Mouse (Mus musculus) heart, adult 9 months (tissue): Measurements from ENCODE around the gene Opalin.

Experiments used
- DNase-seq, 2 experiments: peaks; one replicate each; pipeline ENCODE4 v3.0.0; 2022; ENCODE audit warnings: low spot score in 2 of 2

Opalin gene

GRCm38 (mm10) chr19:41073746-41074455 is 3.0 kb downstream of the Opalin start:
- no peak for DNase-seq

GRCm38 (mm10) chr19:41071500-41071899 is 5.4 kb downstream of the Opalin start:
- DNase-seq = peak; percentile 26 to 73

GRCm38 (mm10) chr19:41054702-41055101 is 22.2 kb downstream of the Opalin start:
- no peak for DNase-seq

GRCm38 (mm10) chr19:41053530-41053929 is 23.4 kb downstream of the Opalin start:
- DNase-seq = no peak

- DNase-seq = no peak
Measured at GRCm38 (mm10) chr19:41052247-41052646, 24.7 kb downstream of the Opalin start.

- no peak for DNase-seq
Measured at GRCm38 (mm10) chr19:41051714-41052113, 25.2 kb downstream of the Opalin start.

- no peak for DNase-seq
Measured at GRCm38 (mm10) chr19:41048187-41048559, 28.7 kb downstream of the Opalin start.

- DNase-seq = no peak
Measured at GRCm38 (mm10) chr19:41047437-41048186, 29.3 kb downstream of the Opalin start.

- DNase-seq = no peak
Measured at GRCm38 (mm10) chr19:41045091-41045770, 31.7 kb downstream of the Opalin start.

- no peak for DNase-seq
Measured at GRCm38 (mm10) chr19:41039110-41039509, 37.8 kb downstream of the Opalin start.

GRCm38 (mm10) chr19:41035809-41036551 is 40.9 kb downstream of the Opalin start:
- DNase-seq = no peak

- no peak for DNase-seq
Measured at GRCm38 (mm10) chr19:41031869-41032268, 45.0 kb downstream of the Opalin start.

GRCm38 (mm10) chr19:41031009-41031408 is 45.9 kb downstream of the Opalin start:
- DNase-seq = no peak

- DNase-seq = no peak
Measured at GRCm38 (mm10) chr19:41030161-41030560, 46.8 kb downstream of the Opalin start.

GRCm38 (mm10) chr19:41029219-41029618 is 47.7 kb downstream of the Opalin start, which contains the start of gene Dntt:
Dntt (plus strand) TSS chr19:41029275.
- DNase-seq = no peak

GRCm38 (mm10) chr19:41027601-41028000 is 49.3 kb downstream of the Opalin start:
- DNase-seq = no peak

GRCm38 (mm10) chr19:41027024-41027423 is 49.9 kb downstream of the Opalin start:
- DNase-seq = no peak

GRCm38 (mm10) chr19:41026551-41026950 is 50.4 kb downstream of the Opalin start:
- no peak for DNase-seq

GRCm38 (mm10) chr19:41022244-41022643 is 54.7 kb downstream of the Opalin start:
- no peak for DNase-seq

GRCm38 (mm10) chr19:41020537-41020936 is 56.4 kb downstream of the Opalin start:
- DNase-seq = no peak

GRCm38 (mm10) chr19:41019164-41019675 is 57.7 kb downstream of the Opalin start:
- no peak for DNase-seq
